Mouse (Mus musculus): ENCODE data around the gene Lysmd1. TPM values are rescaled to one million over a fixed set of nuclear protein-coding genes. Genes with fewer than 3 reads are reported as not detected.
"Not testable (repeated sequence)": the region's sequence is repeated elsewhere in the genome, so short reads cannot be mapped to it uniquely, and the experiment has no call there.

The Lysmd1 gene
- polyA plus RNA-seq, 1 experiment from 2014 or later: 19.4 TPM

GRCm38 (mm10) chr3:95121580-95121979 is 12.3 kb upstream of the Lysmd1 start:
- Histone ChIP-seq H3K4me3 (no peak overlapping the region), H3K9ac (no peak overlapping the region), H3K4me1 (peaks cover 7% of the 10 kb centered on the region; the same call in 1 of the 2 replicates), H3K9me3 (no peaks in the 10 kb centered on the region), H3K27me3 (no peaks in the 10 kb centered on the region), H3K27ac (no peak overlapping the region), H3K4me2 (replicated peaks) (no peak overlapping the region), H3K36me3 (peaks cover 53% of the 10 kb centered on the region)
- ATAC-seq (ENCODE audit: insufficient number of reproducible peaks, insufficient read depth, low FRiP score, low TSS enrichment): no peak
- 80% methylated on average over 6 of the region's 6 CpGs for WGBS

- Histone ChIP-seq H3K36me3 (peaks cover 39% of the 10 kb centered on the region), H3K4me3 (no peak within 1 kb of the TSS), H3K4me2 (replicated peaks) (no peak within 1 kb of the TSS), H3K27me3 (no peaks in the 10 kb centered on the region), H3K4me1 (peaks cover 7% of the 10 kb centered on the region; the same call in 1 of the 2 replicates), H3K9me3 (no peaks in the 10 kb centered on the region), H3K27ac (peak within 1 kb of the TSS; percentile 46), H3K9ac (no peak within 1 kb of the TSS)
- 0 out of 2 replicates have a peak, but pooled peaks have one; percentile 37 for ATAC-seq (ENCODE audit: insufficient number of reproducible peaks, insufficient read depth, low FRiP score, low TSS enrichment)
- 54% methylated on average over 6 of the region's 6 CpGs for WGBS
Measured at GRCm38 (mm10) chr3:95124246-95124645, 9.6 kb upstream of the Lysmd1 start, which contains the start of gene Tmod4. Gene Tmod4, plus strand, starts transcription at chr3:95124476.

GRCm38 (mm10) chr3:95124972-95125371 is 8.9 kb upstream of the Lysmd1 start:
- Histone ChIP-seq H3K36me3 (peaks cover 38% of the 10 kb centered on the region), H3K27ac (peak overlapping the region; percentile 46; the same call in 1 of the 2 replicates), H3K4me2 (replicated peaks) (no peak overlapping the region), H3K9me3 (no peaks in the 10 kb centered on the region), H3K9ac (no peak overlapping the region), H3K4me1 (peaks cover 7% of the 10 kb centered on the region; the same call in 1 of the 2 replicates), H3K27me3 (no peaks in the 10 kb centered on the region), H3K4me3 (no peak overlapping the region)
- ATAC-seq (ENCODE audit: insufficient number of reproducible peaks, insufficient read depth, low FRiP score, low TSS enrichment): no peak
- WGBS: 44% methylated on average over 5 of the region's 5 CpGs

GRCm38 (mm10) chr3:95129226-95129651 is 4.6 kb upstream of the Lysmd1 start:
- H3K4me1 ChIP-seq: peaks cover 14% of the 10 kb centered on the region; the same call in 1 of the 2 replicates
- H3K27me3 ChIP-seq: no peaks in the 10 kb centered on the region
- no peak overlapping the region for H3K27ac ChIP-seq
- no peak for ATAC-seq (ENCODE audit: insufficient number of reproducible peaks, insufficient read depth, low FRiP score, low TSS enrichment)
- WGBS: 61% methylated on average over 6 of the region's 6 CpGs
- no peak overlapping the region for H3K4me2 ChIP-seq (replicated peaks)
- H3K4me3 ChIP-seq: no peak overlapping the region
- no peak overlapping the region for H3K9ac ChIP-seq
- H3K36me3 ChIP-seq: peaks cover 32% of the 10 kb centered on the region
- no peaks in the 10 kb centered on the region for H3K9me3 ChIP-seq

GRCm38 (mm10) chr3:95130081-95130480 is 3.8 kb upstream of the Lysmd1 start:
- Histone ChIP-seq H3K4me3 (no peak overlapping the region), H3K4me1 (peaks cover 11% of the 10 kb centered on the region), H3K9me3 (no peaks in the 10 kb centered on the region), H3K9ac (no peak overlapping the region), H3K27ac (no peak overlapping the region), H3K4me2 (replicated peaks) (no peak overlapping the region), H3K36me3 (peaks cover 32% of the 10 kb centered on the region), H3K27me3 (no peaks in the 10 kb centered on the region)
- WGBS: 87% methylated on average over 5 of the region's 5 CpGs
- no peak for ATAC-seq (ENCODE audit: insufficient number of reproducible peaks, insufficient read depth, low FRiP score, low TSS enrichment)

- H3K4me2 ChIP-seq (replicated peaks); ATAC-seq (ENCODE audit: insufficient number of reproducible peaks, insufficient read depth, low FRiP score, low TSS enrichment); H3K9me3 ChIP-seq; H3K27me3 ChIP-seq; H3K27ac ChIP-seq; H3K9ac ChIP-seq: not testable (repeated sequence)
- H3K4me1 ChIP-seq: peaks cover 22% of the 10 kb centered on the region
- H3K4me3 ChIP-seq: peak overlapping the region; percentile 69; the same call in 1 of the 2 replicates
- peaks cover 32% of the 10 kb centered on the region for H3K36me3 ChIP-seq
- 88% methylated on average over 2 of the region's 2 CpGs for WGBS
Measured at GRCm38 (mm10) chr3:95132389-95132788, 1.5 kb upstream of the Lysmd1 start.

GRCm38 (mm10) chr3:95133176-95133575 is 712 bp upstream of the Lysmd1 start:
- Histone ChIP-seq H3K27me3 (no peaks in the 10 kb centered on the region), H3K4me3 (peak overlapping the region; percentile 69), H3K4me1 (peaks cover 22% of the 10 kb centered on the region), H3K9ac (peak overlapping the region; percentile 84), H3K9me3 (no peaks in the 10 kb centered on the region), H3K4me2 (replicated peaks) (peak overlapping the region; percentile 78), H3K36me3 (peaks cover 32% of the 10 kb centered on the region), H3K27ac (peak overlapping the region; percentile 55)
- ATAC-seq (ENCODE audit: insufficient number of reproducible peaks, insufficient read depth, low FRiP score, low TSS enrichment): peak; percentile 5; the same call in 1 of the 2 replicates
- 59% methylated on average over 11 of the region's 11 CpGs for WGBS

- no CpG with 5 or more reads among the region's 12 CpGs for WGBS
- H3K36me3 ChIP-seq: peaks cover 26% of the 10 kb centered on the region
- H3K27me3 ChIP-seq; H3K9me3 ChIP-seq; H3K9ac ChIP-seq; H3K27ac ChIP-seq; H3K4me2 ChIP-seq (replicated peaks): not testable (repeated sequence)
- ATAC-seq (ENCODE audit: insufficient number of reproducible peaks, insufficient read depth, low FRiP score, low TSS enrichment): peak; percentile 19; the same call in 1 of the 2 replicates
- H3K4me3 ChIP-seq: peak overlapping the region; percentile 69; the same call in 1 of the 2 replicates
- peaks cover 22% of the 10 kb centered on the region for H3K4me1 ChIP-seq
Measured at GRCm38 (mm10) chr3:95134133-95134532, 245 bp downstream of the Lysmd1 start.

GRCm38 (mm10) chr3:95135023-95135422 is 1.1 kb downstream of the Lysmd1 start:
- peaks cover 22% of the 10 kb centered on the region for H3K4me1 ChIP-seq
- peaks cover 26% of the 10 kb centered on the region for H3K36me3 ChIP-seq
- H3K4me2 ChIP-seq (replicated peaks): peak overlapping the region; percentile 51
- ATAC-seq (ENCODE audit: insufficient number of reproducible peaks, insufficient read depth, low FRiP score, low TSS enrichment): no peak
- no peak overlapping the region for H3K9ac ChIP-seq
- H3K27me3 ChIP-seq: no peaks in the 10 kb centered on the region
- H3K9me3 ChIP-seq: no peaks in the 10 kb centered on the region
- peak overlapping the region; percentile 34 for H3K4me3 ChIP-seq
- 28% methylated on average over 6 of the region's 6 CpGs for WGBS
- no peak overlapping the region for H3K27ac ChIP-seq

- no peak overlapping the region for H3K9ac ChIP-seq
- peak overlapping the region; percentile 34 for H3K4me3 ChIP-seq
- WGBS: 85% methylated on average over 7 of the region's 7 CpGs
- peaks cover 22% of the 10 kb centered on the region for H3K4me1 ChIP-seq
- H3K27me3 ChIP-seq: no peaks in the 10 kb centered on the region
- H3K4me2 ChIP-seq (replicated peaks): peak overlapping the region; percentile 51
- no peaks in the 10 kb centered on the region for H3K9me3 ChIP-seq
- peaks cover 27% of the 10 kb centered on the region for H3K36me3 ChIP-seq
- no peak for ATAC-seq (ENCODE audit: insufficient number of reproducible peaks, insufficient read depth, low FRiP score, low TSS enrichment)
- H3K27ac ChIP-seq: no peak overlapping the region
Measured at GRCm38 (mm10) chr3:95135433-95136052, 1.7 kb downstream of the Lysmd1 start.

- Histone ChIP-seq H3K4me3 (no peak overlapping the region), H3K9ac (no peak overlapping the region), H3K27ac (no peak overlapping the region), H3K4me1 (peaks cover 22% of the 10 kb centered on the region), H3K4me2 (replicated peaks) (no peak overlapping the region), H3K36me3 (peaks cover 22% of the 10 kb centered on the region), H3K9me3 (no peaks in the 10 kb centered on the region), H3K27me3 (no peaks in the 10 kb centered on the region)
- no peak for ATAC-seq (ENCODE audit: insufficient number of reproducible peaks, insufficient read depth, low FRiP score, low TSS enrichment)
- 76% methylated on average over 3 of the region's 3 CpGs for WGBS
Measured at GRCm38 (mm10) chr3:95136336-95136735, 2.4 kb downstream of the Lysmd1 start.

GRCm38 (mm10) chr3:95139586-95140288 is 5.8 kb downstream of the Lysmd1 start:
- no peak overlapping the region for H3K4me2 ChIP-seq (replicated peaks)
- no peak overlapping the region for H3K9ac ChIP-seq
- H3K36me3 ChIP-seq: peaks cover 14% of the 10 kb centered on the region
- no peak for ATAC-seq (ENCODE audit: insufficient number of reproducible peaks, insufficient read depth, low FRiP score, low TSS enrichment)
- no peak overlapping the region for H3K4me3 ChIP-seq
- H3K9me3 ChIP-seq: no peaks in the 10 kb centered on the region
- WGBS: 68% methylated on average over 25 of the region's 25 CpGs
- H3K27ac ChIP-seq: no peak overlapping the region
- H3K4me1 ChIP-seq: peaks cover 15% of the 10 kb centered on the region
- no peaks in the 10 kb centered on the region for H3K27me3 ChIP-seq

Data from embryonic facial prominence, embryonic 12.5 days (tissue).